Mouse (Mus musculus) stomach, embryonic 16.5 days (tissue): ENCODE results near the gene Tmco1. TPM values are rescaled to one million over a fixed set of nuclear protein-coding genes. Genes with fewer than 3 reads are reported as not detected.

Experiments
- ATAC-seq: fragments of 200-750 bp; cut with Nextera tagmentation; 2 replicates; pipeline ENCODE4 v1.8.0; 2017; ENCODE audit warnings: moderate number of reproducible peaks, moderate TSS enrichment; ENCODE audit not compliant: insufficient read depth, low FRiP score
- H3K27ac ChIP-seq: fragments of 300-500 bp; sonication (generic); 2 replicates; pipeline ENCODE4 v1.5.1; 2014; ENCODE audit warnings: low read length
- H3K27me3 ChIP-seq: fragments of 300-500 bp; sonication (generic); 2 replicates; pipeline ENCODE4 v1.6.1; 2014; ENCODE audit warnings: low read length, control low read depth, mixed read lengths; ENCODE audit not compliant: control insufficient read depth, insufficient read depth
- H3K36me3 ChIP-seq: fragments of 300-500 bp; sonication (generic); 2 replicates; pipeline ENCODE4 v1.6.1; 2014; ENCODE audit warnings: low read length; ENCODE audit not compliant: control insufficient read depth, insufficient read depth
- H3K4me1 ChIP-seq: fragments of 300-500 bp; sonication (generic); 2 replicates; pipeline ENCODE4 v1.6.1; 2014; ENCODE audit warnings: low read length, control low read depth, mixed read lengths; ENCODE audit not compliant: control insufficient read depth, insufficient read depth
- H3K4me2 ChIP-seq: fragments of 300-500 bp; sonication (generic); 2 replicates; pipeline ENCODE4 v1.6.1; 2014; ENCODE audit warnings: low read depth, low read length, mixed read lengths
- H3K4me3 ChIP-seq: fragments of 300-500 bp; sonication (generic); replicated peaks from 2 replicates; pipeline ENCODE4 v1.5.1; 2014; ENCODE audit warnings: mild to moderate bottlenecking, low read length
- H3K9ac ChIP-seq: fragments of 300-500 bp; sonication (generic); 2 replicates; pipeline ENCODE4 v1.6.1; 2014; ENCODE audit warnings: low read length
- H3K9me3 ChIP-seq: fragments of 300-500 bp; sonication (generic); replicated peaks from 2 replicates; pipeline ENCODE4 v1.6.1; 2016; ENCODE audit warnings: low read length, control low read depth; ENCODE audit not compliant: control insufficient read depth
- WGBS: fragments of 180-500 bp; shearing (Covaris S2); extraction: QIAGEN DNeasy Blood & Tissue Kit; methylation state at CpG from one replicate; pipeline ENCODE4 v1.1.7; 2014; 5-methylcytosine and 5-hydroxymethylcytosine counted together
- microRNA-seq: library from miRNA; unstranded; fragments of <30 nt; microRNA quantifications from one replicate; pipeline ENCODE4, GENCODE M21; 2016
- polyA plus RNA-seq: library from polyadenylated mRNA; unstranded; fragments of >200 nt; fragmentation: Nextera tagmentation; extraction: Ambion mirVana; gene quantifications from 2 replicates; pipeline ENCODE4 v1.2.1, GENCODE M21; 2015

Tmco1 gene
- polyA plus RNA-seq, 1 experiment from 2014 or later, result 112 TPM

DNA sequence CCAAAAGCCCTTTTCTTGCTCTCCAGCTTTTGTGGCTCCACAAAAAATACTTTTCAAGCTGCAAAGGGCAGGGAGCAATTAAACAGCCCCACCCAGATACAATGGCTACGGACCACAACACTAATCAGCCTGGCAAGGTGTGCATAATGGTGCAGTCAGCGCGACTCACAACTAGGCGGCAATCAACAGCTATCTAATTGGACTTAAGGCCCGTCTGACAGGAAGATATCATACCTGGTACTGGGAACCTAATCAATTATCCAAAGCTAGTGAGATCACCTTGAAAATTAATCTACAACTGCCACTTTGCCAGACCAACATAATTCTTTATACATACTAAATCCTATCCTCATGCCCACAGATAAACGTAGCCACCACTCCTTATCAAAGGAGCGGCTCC, 74.1 kb downstream of the Tmco1 start:
- Histone ChIP-seq H3K4me3 (no peak overlapping the region), H3K9me3 (no peaks in the 10 kb centered on the region), H3K36me3 (no peaks in the 10 kb centered on the region), H3K4me2 (no peak overlapping the region), H3K27ac (peak overlapping the region; percentile 72), H3K27me3 (no peaks in the 10 kb centered on the region), H3K9ac (no peak overlapping the region; the same call in 1 of the 2 replicates), H3K4me1 (peaks cover 13% of the 10 kb centered on the region)
- no peak for ATAC-seq
- WGBS, result 72% methylated on average over 7 of the region's 7 CpGs

DNA sequence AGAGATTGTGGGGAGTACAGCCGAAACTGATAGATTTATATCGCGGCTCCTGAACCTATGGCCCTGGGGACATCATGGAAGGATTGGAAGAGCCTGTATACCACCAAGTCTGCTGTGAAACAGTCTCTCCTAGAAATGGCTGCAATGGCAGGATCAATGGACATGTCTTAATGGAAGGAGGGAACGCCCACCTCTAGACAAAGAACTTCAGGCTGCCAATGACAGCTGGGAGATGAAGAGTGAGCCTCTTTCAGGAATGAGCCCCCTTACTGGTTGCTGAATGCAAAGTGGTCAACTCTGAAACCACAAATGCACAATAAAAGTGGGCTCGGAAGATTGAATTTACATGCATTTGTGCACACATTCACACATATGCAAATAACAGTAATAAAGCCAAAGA, 74.6 kb downstream of the Tmco1 start:
- ATAC-seq, result no peak
- Histone ChIP-seq H3K9ac (no peak overlapping the region; the same call in 1 of the 2 replicates), H3K27me3 (no peaks in the 10 kb centered on the region), H3K4me3 (no peak overlapping the region), H3K27ac (peak overlapping the region; percentile 14; the same call in 1 of the 2 replicates), H3K9me3 (no peaks in the 10 kb centered on the region), H3K36me3 (no peaks in the 10 kb centered on the region), H3K4me2 (no peak overlapping the region), H3K4me1 (peaks cover 13% of the 10 kb centered on the region)
- WGBS, result 87% methylated on average over 5 of the region's 5 CpGs

GRCm38 (mm10) chr1:167383178-167383577, 75.0 kb downstream of the Tmco1 start:
- H3K27ac ChIP-seq, result no peak overlapping the region
- H3K4me1 ChIP-seq, result peaks cover 13% of the 10 kb centered on the region
- H3K9me3 ChIP-seq, result no peaks in the 10 kb centered on the region
- WGBS, result 93% methylated on average over 5 of the region's 5 CpGs
- no peak overlapping the region for H3K9ac ChIP-seq
- H3K4me2 ChIP-seq, result no peak overlapping the region
- H3K27me3 ChIP-seq, result no peaks in the 10 kb centered on the region
- ATAC-seq, result no peak
- H3K4me3 ChIP-seq, result no peak overlapping the region
- H3K36me3 ChIP-seq, result no peaks in the 10 kb centered on the region

Small RNA genes within 50 kb of the gene (microRNA-seq; reads per million reads assigned to microRNA genes)
- gene Gm25911, result not detected
- gene Mir6347, result not detected

Other genes with a start within 250 kb of the Tmco1 start
- 65.4 and 70.9 TPM in 2 replicates for gene Uck2, start 23.1 kb upstream of the Tmco1 start, polyA plus RNA-seq
- gene Aldh9a1, start 41.6 kb downstream of the Tmco1 start, polyA plus RNA-seq, result 84.8 and 85.6 TPM in 2 replicates
- gene Mgst3, start 85.5 kb downstream of the Tmco1 start, polyA plus RNA-seq, result 212 and 275 TPM in 2 replicates
- not detected in 2 replicates for gene Lrrc52, start 158.4 kb downstream of the Tmco1 start, polyA plus RNA-seq